Mouse (Mus musculus): ENCODE data around the gene Etv5. TPM values are rescaled to one million over a fixed set of nuclear protein-coding genes. Genes with fewer than 3 reads are reported as not detected.

Gene Etv5
- polyA plus RNA-seq, 1 experiment from 2014 or later, result 21.3 TPM

DNA sequence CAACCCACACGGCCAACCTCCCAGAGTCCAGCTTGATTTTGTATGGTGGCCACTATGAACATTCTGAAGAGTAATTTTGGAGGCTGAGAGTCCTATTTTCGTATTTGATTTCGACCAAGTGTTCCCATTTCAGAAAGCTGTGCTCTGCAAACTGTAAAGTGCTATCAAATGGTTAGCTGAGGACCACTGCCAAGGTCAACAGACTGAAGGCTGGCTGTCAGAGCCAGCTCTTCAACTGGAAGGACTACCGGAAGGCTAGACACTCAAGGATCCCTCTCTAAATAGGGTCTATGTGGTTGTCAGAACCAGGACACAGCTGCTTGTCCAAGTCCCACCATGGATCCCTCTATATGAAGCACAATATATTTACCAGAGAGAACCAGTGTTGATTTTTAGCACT is 60.2 kb downstream of the Etv5 start:
- H3K9ac ChIP-seq (ENCODE audit: low read depth, low read length), result no peak overlapping the region
- H3K9me3 ChIP-seq (replicated peaks; ENCODE audit: control insufficient read depth, low read length), result 0 out of 2 replicates have a peak, but pooled peaks cover 2% of the 10 kb centered on the region
- peaks cover 4% of the 10 kb centered on the region; the same call in 1 of the 2 replicates for H3K4me1 ChIP-seq (ENCODE audit: control insufficient read depth, insufficient read depth, low read length)
- no peaks in the 10 kb centered on the region for H3K36me3 ChIP-seq (ENCODE audit: control insufficient read depth, insufficient read depth, low read length)
- H3K4me3 ChIP-seq (ENCODE audit: low read depth, low read length), result no peak overlapping the region
- ATAC-seq (replicated peaks; ENCODE audit: insufficient number of reproducible peaks, low FRiP score, low TSS enrichment), result no peak
- H3K27me3 ChIP-seq (ENCODE audit: control insufficient read depth, insufficient read depth, low read length), result no peaks in the 10 kb centered on the region
- 84% methylated on average over 4 of the region's 4 CpGs for WGBS (ENCODE audit: insufficient replicate concordance)
- H3K27ac ChIP-seq (ENCODE audit: low read depth, low read length), result no peak overlapping the region
- H3K4me2 ChIP-seq, result no peak overlapping the region

DNA sequence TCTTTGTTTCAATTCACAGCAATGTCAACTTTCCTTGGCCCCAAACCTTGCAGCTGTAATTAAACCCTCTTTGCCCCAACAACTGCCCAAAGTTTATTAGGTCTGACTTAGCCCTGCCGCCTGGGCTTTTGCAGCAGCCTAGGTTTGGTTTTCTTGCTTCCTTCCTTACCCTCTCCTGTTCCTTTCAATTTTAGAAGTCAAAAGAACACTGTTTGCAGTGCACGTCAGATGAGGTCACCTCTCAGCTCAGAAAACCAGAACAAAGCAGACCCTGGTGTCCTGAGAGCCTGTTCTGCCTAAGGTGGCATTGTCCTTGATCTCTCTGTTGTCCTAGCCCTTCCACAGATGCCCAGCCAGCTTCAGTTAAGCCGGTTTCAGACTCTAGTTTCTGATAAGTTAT is 61.8 kb downstream of the Etv5 start:
- 0 out of 2 replicates have a peak, but pooled peaks cover 2% of the 10 kb centered on the region for H3K9me3 ChIP-seq (replicated peaks; ENCODE audit: control insufficient read depth, low read length)
- H3K4me3 ChIP-seq (ENCODE audit: low read depth, low read length), result no peak overlapping the region
- peaks cover 4% of the 10 kb centered on the region; the same call in 1 of the 2 replicates for H3K4me1 ChIP-seq (ENCODE audit: control insufficient read depth, insufficient read depth, low read length)
- H3K4me2 ChIP-seq, result no peak overlapping the region
- no peaks in the 10 kb centered on the region for H3K27me3 ChIP-seq (ENCODE audit: control insufficient read depth, insufficient read depth, low read length)
- ATAC-seq (replicated peaks; ENCODE audit: insufficient number of reproducible peaks, low FRiP score, low TSS enrichment), result no peak
- H3K36me3 ChIP-seq (ENCODE audit: control insufficient read depth, insufficient read depth, low read length), result no peaks in the 10 kb centered on the region
- no peak overlapping the region for H3K27ac ChIP-seq (ENCODE audit: low read depth, low read length)
- no peak overlapping the region for H3K9ac ChIP-seq (ENCODE audit: low read depth, low read length)
- 63% methylated on average over 3 of the region's 3 CpGs for WGBS (ENCODE audit: insufficient replicate concordance)

GRCm38 (mm10) chr16:22374898-22375297 is 64.6 kb downstream of the Etv5 start:
- no peak overlapping the region for H3K4me2 ChIP-seq
- 0 out of 2 replicates have a peak, but pooled peaks cover 2% of the 10 kb centered on the region for H3K9me3 ChIP-seq (replicated peaks; ENCODE audit: control insufficient read depth, low read length)
- H3K27ac ChIP-seq (ENCODE audit: low read depth, low read length), result no peak overlapping the region
- no peak overlapping the region for H3K4me3 ChIP-seq (ENCODE audit: low read depth, low read length)
- H3K36me3 ChIP-seq (ENCODE audit: control insufficient read depth, insufficient read depth, low read length), result no peaks in the 10 kb centered on the region
- peaks cover 2% of the 10 kb centered on the region; the same call in 1 of the 2 replicates for H3K4me1 ChIP-seq (ENCODE audit: control insufficient read depth, insufficient read depth, low read length)
- WGBS (ENCODE audit: insufficient replicate concordance), result 72% methylated on average over 2 of the region's 2 CpGs
- no peak overlapping the region for H3K9ac ChIP-seq (ENCODE audit: low read depth, low read length)
- no peak for ATAC-seq (replicated peaks; ENCODE audit: insufficient number of reproducible peaks, low FRiP score, low TSS enrichment)
- no peaks in the 10 kb centered on the region for H3K27me3 ChIP-seq (ENCODE audit: control insufficient read depth, insufficient read depth, low read length)

- Histone ChIP-seq H3K9ac (ENCODE audit: low read depth, low read length) (no peak overlapping the region), H3K36me3 (ENCODE audit: control insufficient read depth, insufficient read depth, low read length) (no peaks in the 10 kb centered on the region), H3K27ac (ENCODE audit: low read depth, low read length) (no peak overlapping the region)
Measured at GRCm38 (mm10) chr16:22372701-22373124, 66.8 kb downstream of the Etv5 start.

GRCm38 (mm10) chr16:22372225-22372624 is 67.3 kb downstream of the Etv5 start:
- ATAC-seq (replicated peaks; ENCODE audit: insufficient number of reproducible peaks, low FRiP score, low TSS enrichment), result no peak
- Histone ChIP-seq H3K27me3 (ENCODE audit: control insufficient read depth, insufficient read depth, low read length) (no peaks in the 10 kb centered on the region), H3K9ac (ENCODE audit: low read depth, low read length) (no peak overlapping the region), H3K27ac (ENCODE audit: low read depth, low read length) (no peak overlapping the region), H3K36me3 (ENCODE audit: control insufficient read depth, insufficient read depth, low read length) (no peaks in the 10 kb centered on the region), H3K4me1 (ENCODE audit: control insufficient read depth, insufficient read depth, low read length) (no peaks in the 10 kb centered on the region), H3K9me3 (replicated peaks; ENCODE audit: control insufficient read depth, low read length) (0 out of 2 replicates have a peak, but pooled peaks cover 2% of the 10 kb centered on the region), H3K4me3 (ENCODE audit: low read depth, low read length) (no peak overlapping the region), H3K4me2 (no peak overlapping the region)
- WGBS (ENCODE audit: insufficient replicate concordance), result 55% methylated on average over 1 of the region's 1 CpGs

More at GRCm38 (mm10) chr16:22372701-22373124, 66.8 kb downstream of the Etv5 start:
- Histone ChIP-seq H3K9me3 (replicated peaks; ENCODE audit: control insufficient read depth, low read length) (0 out of 2 replicates have a peak, but pooled peaks cover 2% of the 10 kb centered on the region), H3K27me3 (ENCODE audit: control insufficient read depth, insufficient read depth, low read length) (no peaks in the 10 kb centered on the region), H3K4me2 (peak overlapping the region; percentile 12; the same call in 1 of the 2 replicates), H3K4me1 (ENCODE audit: control insufficient read depth, insufficient read depth, low read length) (no peaks in the 10 kb centered on the region), H3K4me3 (ENCODE audit: low read depth, low read length) (no peak overlapping the region)
- 21% methylated on average over 10 of the region's 10 CpGs for WGBS (ENCODE audit: insufficient replicate concordance)
- ATAC-seq (replicated peaks; ENCODE audit: insufficient number of reproducible peaks, low FRiP score, low TSS enrichment), result no peak

GRCm38 (mm10) chr16:22367099-22367498 is 72.4 kb downstream of the Etv5 start:
- H3K27me3 ChIP-seq (ENCODE audit: control insufficient read depth, insufficient read depth, low read length), result no peaks in the 10 kb centered on the region
- H3K36me3 ChIP-seq (ENCODE audit: control insufficient read depth, insufficient read depth, low read length), result no peaks in the 10 kb centered on the region
- WGBS (ENCODE audit: insufficient replicate concordance), result 80% methylated on average over 7 of the region's 7 CpGs
- H3K4me1 ChIP-seq (ENCODE audit: control insufficient read depth, insufficient read depth, low read length), result no peaks in the 10 kb centered on the region
- H3K4me3 ChIP-seq (ENCODE audit: low read depth, low read length), result no peak overlapping the region
- H3K4me2 ChIP-seq, result no peak overlapping the region
- no peak overlapping the region for H3K9ac ChIP-seq (ENCODE audit: low read depth, low read length)
- no peak for ATAC-seq (replicated peaks; ENCODE audit: insufficient number of reproducible peaks, low FRiP score, low TSS enrichment)
- no peaks in the 10 kb centered on the region for H3K9me3 ChIP-seq (replicated peaks; ENCODE audit: control insufficient read depth, low read length)
- no peak overlapping the region for H3K27ac ChIP-seq (ENCODE audit: low read depth, low read length)

DNA sequence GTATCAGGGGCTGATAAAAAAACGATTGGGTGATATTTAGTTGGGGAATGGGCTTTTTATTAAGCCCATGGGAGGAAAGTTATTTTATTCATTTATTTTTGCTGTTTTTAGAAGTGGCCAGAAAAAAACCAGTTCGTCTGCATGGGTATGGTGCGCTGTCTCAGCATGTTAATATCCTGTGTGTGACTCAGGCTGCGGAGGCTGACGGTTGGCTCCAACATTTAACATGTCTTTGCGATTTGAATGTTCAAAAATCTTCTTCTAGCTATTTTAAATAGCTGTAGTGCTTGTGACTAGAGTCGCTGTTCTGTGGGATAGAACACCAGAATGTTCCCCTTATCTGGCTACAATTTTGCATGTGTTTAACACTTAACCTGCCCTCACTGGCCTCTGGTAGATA is 73.5 kb downstream of the Etv5 start:
- Histone ChIP-seq H3K36me3 (ENCODE audit: control insufficient read depth, insufficient read depth, low read length) (no peaks in the 10 kb centered on the region), H3K9me3 (replicated peaks; ENCODE audit: control insufficient read depth, low read length) (no peaks in the 10 kb centered on the region), H3K4me1 (ENCODE audit: control insufficient read depth, insufficient read depth, low read length) (no peaks in the 10 kb centered on the region), H3K4me2 (no peak overlapping the region), H3K27me3 (ENCODE audit: control insufficient read depth, insufficient read depth, low read length) (no peaks in the 10 kb centered on the region), H3K27ac (ENCODE audit: low read depth, low read length) (no peak overlapping the region), H3K4me3 (ENCODE audit: low read depth, low read length) (no peak overlapping the region), H3K9ac (ENCODE audit: low read depth, low read length) (no peak overlapping the region)
- WGBS (ENCODE audit: insufficient replicate concordance), result 78% methylated on average over 7 of the region's 7 CpGs
- no peak for ATAC-seq (replicated peaks; ENCODE audit: insufficient number of reproducible peaks, low FRiP score, low TSS enrichment)

DNA sequence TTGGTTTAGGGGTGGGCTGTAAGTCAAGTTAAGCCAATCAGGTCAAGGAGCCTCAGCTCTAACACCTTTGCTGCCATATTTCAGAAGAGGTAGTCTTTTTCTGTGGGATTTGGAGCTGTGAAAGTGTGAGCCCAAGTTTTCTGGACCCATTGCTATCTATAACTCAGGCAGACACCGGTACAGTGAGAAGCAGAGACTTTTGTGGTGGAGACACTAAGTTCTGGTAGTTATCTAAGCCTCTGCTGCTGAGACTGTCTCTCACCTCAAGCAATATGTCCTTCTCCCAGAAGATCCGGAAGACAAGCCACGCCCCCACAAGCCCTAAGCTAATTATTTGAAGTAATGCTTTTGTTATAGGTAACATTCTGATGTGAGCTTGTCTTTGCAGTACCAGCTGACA is 73.9 kb downstream of the Etv5 start:
- H3K36me3 ChIP-seq (ENCODE audit: control insufficient read depth, insufficient read depth, low read length), result no peaks in the 10 kb centered on the region
- no peaks in the 10 kb centered on the region for H3K4me1 ChIP-seq (ENCODE audit: control insufficient read depth, insufficient read depth, low read length)
- no peaks in the 10 kb centered on the region for H3K9me3 ChIP-seq (replicated peaks; ENCODE audit: control insufficient read depth, low read length)
- H3K9ac ChIP-seq (ENCODE audit: low read depth, low read length), result no peak overlapping the region
- H3K4me3 ChIP-seq (ENCODE audit: low read depth, low read length), result no peak overlapping the region
- H3K27me3 ChIP-seq (ENCODE audit: control insufficient read depth, insufficient read depth, low read length), result no peaks in the 10 kb centered on the region
- H3K27ac ChIP-seq (ENCODE audit: low read depth, low read length), result no peak overlapping the region
- H3K4me2 ChIP-seq, result no peak overlapping the region
- WGBS (ENCODE audit: insufficient replicate concordance), result 39% methylated on average over 3 of the region's 3 CpGs
- ATAC-seq (replicated peaks; ENCODE audit: insufficient number of reproducible peaks, low FRiP score, low TSS enrichment), result no peak

GRCm38 (mm10) chr16:22358701-22359354 is 80.7 kb downstream of the Etv5 start:
- Histone ChIP-seq H3K4me3 (ENCODE audit: low read depth, low read length) (peak overlapping the region; percentile 3; the same call in 1 of the 2 replicates), H3K27me3 (ENCODE audit: control insufficient read depth, insufficient read depth, low read length) (no peaks in the 10 kb centered on the region), H3K27ac (ENCODE audit: low read depth, low read length) (no peak overlapping the region), H3K9me3 (replicated peaks; ENCODE audit: control insufficient read depth, low read length) (no peaks in the 10 kb centered on the region), H3K9ac (ENCODE audit: low read depth, low read length) (no peak overlapping the region), H3K36me3 (ENCODE audit: control insufficient read depth, insufficient read depth, low read length) (no peaks in the 10 kb centered on the region), H3K4me1 (ENCODE audit: control insufficient read depth, insufficient read depth, low read length) (peaks cover 6% of the 10 kb centered on the region; the same call in 1 of the 2 replicates), H3K4me2 (peak overlapping the region; percentile 54)
- WGBS (ENCODE audit: insufficient replicate concordance), result 15% methylated on average over 18 of the region's 18 CpGs
- no peak for ATAC-seq (replicated peaks; ENCODE audit: insufficient number of reproducible peaks, low FRiP score, low TSS enrichment)

All from heart, embryonic 11.5 days (tissue).